Mouse (Mus musculus) embryonic facial prominence, embryonic 14.5 days (tissue): ENCODE data around the gene Slc39a11. TPM values are rescaled to one million over a fixed set of nuclear protein-coding genes. Genes with fewer than 3 reads are reported as not detected.
A peak's percentile ranks its signal among the peaks of the same experiment; 100 is the strongest.

Source experiments
- ATAC-seq: fragments of 200-750 bp; cut with Nextera tagmentation; 2 replicates; pipeline ENCODE4 v1.8.0; 2017; ENCODE audit warnings: low read depth, moderate number of reproducible peaks, moderate TSS enrichment
- DNase-seq: peaks from one replicate; pipeline ENCODE4 v3.0.0-alpha.2; 2015; ENCODE audit warnings: low spot score
- H3K27ac ChIP-seq: fragments of 300-500 bp; sonication (generic); replicated peaks from 2 replicates; pipeline ENCODE4 v1.5.1; 2014; ENCODE audit warnings: low read depth, mild to moderate bottlenecking, low read length, moderate library complexity
- H3K27me3 ChIP-seq: fragments of 300-500 bp; sonication (generic); replicated peaks from 2 replicates; pipeline ENCODE4 v1.6.1; 2014; ENCODE audit warnings: low read length; ENCODE audit not compliant: control insufficient read depth, insufficient read depth
- H3K36me3 ChIP-seq: fragments of 300-500 bp; sonication (generic); 2 replicates; pipeline ENCODE4 v1.6.1; 2014; ENCODE audit warnings: low read length, mixed read lengths; ENCODE audit not compliant: control insufficient read depth, insufficient read depth
- H3K4me1 ChIP-seq: fragments of 300-500 bp; sonication (generic); 2 replicates; pipeline ENCODE4 v1.6.1; 2014; ENCODE audit warnings: antibody characterized with exemption, low read length; ENCODE audit not compliant: control insufficient read depth, insufficient read depth
- H3K4me2 ChIP-seq: fragments of 300-500 bp; sonication (generic); 2 replicates; pipeline ENCODE4 v1.6.1; 2014; ENCODE audit warnings: low read depth, mild to moderate bottlenecking, low read length, moderate library complexity, mixed read lengths
- H3K4me3 ChIP-seq: fragments of 300-500 bp; sonication (generic); 2 replicates; pipeline ENCODE4 v1.5.1; 2014; ENCODE audit warnings: low read depth, mild to moderate bottlenecking, low read length
- H3K9ac ChIP-seq: fragments of 300-500 bp; sonication (generic); 2 replicates; pipeline ENCODE4 v1.6.1; 2014; ENCODE audit warnings: low read depth, mild to moderate bottlenecking, low read length, moderate library complexity, mixed read lengths
- H3K9me3 ChIP-seq: fragments of 300-500 bp; sonication (generic); 2 replicates; pipeline ENCODE4 v1.6.1; 2016; ENCODE audit warnings: low read length; ENCODE audit not compliant: control insufficient read depth
- WGBS: fragments of 180-500 bp; shearing (Covaris S2); extraction: QIAGEN DNeasy Blood & Tissue Kit; methylation state at CpG from one replicate; pipeline ENCODE4 v1.1.7; 2014; 5-methylcytosine and 5-hydroxymethylcytosine counted together
- polyA plus RNA-seq: library from polyadenylated mRNA; unstranded; fragments of >200 nt; fragmentation: Nextera tagmentation; extraction: Ambion mirVana; gene quantifications from 2 replicates; pipeline ENCODE4 v1.2.1, GENCODE M21; 2014

Slc39a11 gene
- polyA plus RNA-seq, 1 experiment from 2014 or later = 23.6 TPM

DNA sequence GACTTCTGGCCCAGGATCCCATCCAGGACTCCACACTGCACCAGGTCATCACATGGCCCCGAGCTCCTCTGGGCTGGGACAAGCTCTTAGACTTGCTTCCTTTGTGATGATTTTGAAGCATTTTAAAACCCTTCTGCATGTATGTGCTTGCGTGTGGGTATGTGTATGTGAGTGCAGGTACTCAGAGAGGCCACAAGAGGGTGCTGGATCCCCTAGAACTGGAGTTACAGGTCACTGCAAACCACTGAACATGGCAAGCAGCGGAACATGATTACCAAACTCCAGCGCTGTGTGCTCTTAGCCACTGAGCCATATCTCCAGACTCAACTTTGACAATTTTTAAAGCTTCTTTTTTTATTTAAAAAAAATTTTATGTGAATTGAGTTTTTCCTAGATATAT, 249.0 kb downstream of the Slc39a11 start:
- Histone ChIP-seq H3K27ac (no peak overlapping the region), H3K4me1 (no peaks in the 10 kb centered on the region), H3K4me3 (no peak overlapping the region), H3K9ac (no peak overlapping the region), H3K9me3 (peaks cover 16% of the 10 kb centered on the region; the same call in 1 of the 2 replicates), H3K4me2 (no peak overlapping the region), H3K36me3 (no peaks in the 10 kb centered on the region), H3K27me3 (no peaks in the 10 kb centered on the region)
- DNase-seq = no peak
- no peak for ATAC-seq
- 94% methylated on average over 4 of the region's 4 CpGs for WGBS

- no peaks in the 10 kb centered on the region for H3K27me3 ChIP-seq
- DNase-seq = no peak
- no peak overlapping the region for H3K27ac ChIP-seq
- 84% methylated on average over 11 of the region's 11 CpGs for WGBS
- no peaks in the 10 kb centered on the region for H3K4me1 ChIP-seq
- no peak overlapping the region for H3K4me2 ChIP-seq
- no peak for ATAC-seq
- peaks cover 16% of the 10 kb centered on the region; the same call in 1 of the 2 replicates for H3K9me3 ChIP-seq
- no peaks in the 10 kb centered on the region for H3K36me3 ChIP-seq
- no peak overlapping the region for H3K9ac ChIP-seq
- no peak overlapping the region for H3K4me3 ChIP-seq
These were observed 250.3 kb downstream of the Slc39a11 start for GRCm38 (mm10) chr11:113399601-113400000.

GRCm38 (mm10) chr11:113397394-113397793, 252.5 kb downstream of the Slc39a11 start:
- no peak overlapping the region for H3K4me3 ChIP-seq
- WGBS = 68% methylated on average over 1 of the region's 1 CpGs
- no peak overlapping the region for H3K27ac ChIP-seq
- DNase-seq (no peak), ATAC-seq (no peak)
- H3K9ac ChIP-seq = no peak overlapping the region
- H3K9me3 ChIP-seq = peaks cover 16% of the 10 kb centered on the region; the same call in 1 of the 2 replicates
- H3K4me2 ChIP-seq = no peak overlapping the region
- no peaks in the 10 kb centered on the region for H3K36me3 ChIP-seq
- no peaks in the 10 kb centered on the region for H3K4me1 ChIP-seq
- no peaks in the 10 kb centered on the region for H3K27me3 ChIP-seq

- WGBS = 86% methylated on average over 23 of the region's 23 CpGs
- H3K27me3 ChIP-seq = no peaks in the 10 kb centered on the region
- H3K36me3 ChIP-seq = no peaks in the 10 kb centered on the region
- H3K4me2 ChIP-seq = no peak overlapping the region
- DNase-seq (no peak), ATAC-seq (no peak)
- H3K9ac ChIP-seq = no peak overlapping the region
- H3K9me3 ChIP-seq = peaks cover 8% of the 10 kb centered on the region; the same call in 1 of the 2 replicates
- no peaks in the 10 kb centered on the region for H3K4me1 ChIP-seq
- H3K4me3 ChIP-seq = no peak overlapping the region
- H3K27ac ChIP-seq = no peak overlapping the region
These were observed 256.3 kb downstream of the Slc39a11 start for GRCm38 (mm10) chr11:113393366-113394150.

DNA sequence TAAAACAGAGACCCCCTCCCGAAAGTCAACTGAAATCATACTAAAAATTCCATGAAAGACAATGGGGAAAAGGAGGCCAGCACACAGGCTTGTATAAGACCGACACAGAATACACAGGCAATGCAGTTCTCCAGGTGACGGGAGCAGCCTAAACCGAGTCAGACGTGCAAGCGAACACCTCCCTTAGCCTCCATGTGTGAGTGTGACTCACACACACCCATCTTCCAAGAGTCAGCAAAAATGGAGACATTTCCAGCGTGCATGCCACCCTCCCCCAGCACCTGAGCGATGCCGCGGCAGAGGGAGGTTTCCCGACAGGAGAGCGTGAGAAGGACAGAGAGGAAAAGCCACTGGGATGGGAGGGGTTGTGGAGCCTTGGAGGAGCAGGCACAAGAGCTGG, 258.2 kb downstream of the Slc39a11 start:
- H3K9me3 ChIP-seq = no peaks in the 10 kb centered on the region
- no peak overlapping the region for H3K9ac ChIP-seq
- no peak overlapping the region for H3K4me2 ChIP-seq
- ATAC-seq (no peak), DNase-seq (no peak)
- 86% methylated on average over 12 of the region's 12 CpGs for WGBS
- no peak overlapping the region for H3K4me3 ChIP-seq
- no peaks in the 10 kb centered on the region for H3K36me3 ChIP-seq
- H3K27ac ChIP-seq = no peak overlapping the region
- H3K27me3 ChIP-seq = no peaks in the 10 kb centered on the region
- H3K4me1 ChIP-seq = no peaks in the 10 kb centered on the region

- 0 out of 2 replicates have a peak, but pooled peaks have one; percentile 27 for ATAC-seq
- H3K27me3 ChIP-seq = no peaks in the 10 kb centered on the region
- 0 out of 2 replicates have a peak, but pooled peaks cover 4% of the 10 kb centered on the region for H3K4me1 ChIP-seq
- no peak overlapping the region for H3K27ac ChIP-seq
- H3K9me3 ChIP-seq = no peaks in the 10 kb centered on the region
- no peak overlapping the region for H3K4me2 ChIP-seq
- H3K4me3 ChIP-seq = no peak overlapping the region
- H3K9ac ChIP-seq = no peak overlapping the region
- no peaks in the 10 kb centered on the region for H3K36me3 ChIP-seq
- DNase-seq = no peak
- 39% methylated on average over 6 of the region's 6 CpGs for WGBS
These were observed 260.2 kb downstream of the Slc39a11 start for GRCm38 (mm10) chr11:113389637-113390036.

- H3K4me1 ChIP-seq = 0 out of 2 replicates have a peak, but pooled peaks cover 8% of the 10 kb centered on the region
- no peaks in the 10 kb centered on the region for H3K9me3 ChIP-seq
- H3K27ac ChIP-seq = no peak overlapping the region
- H3K27me3 ChIP-seq = no peaks in the 10 kb centered on the region
- no peak overlapping the region for H3K9ac ChIP-seq
- H3K36me3 ChIP-seq = no peaks in the 10 kb centered on the region
- no peak overlapping the region for H3K4me3 ChIP-seq
- H3K4me2 ChIP-seq = no peak overlapping the region
- no peak for ATAC-seq
- peak; percentile 47 for DNase-seq
- WGBS = 29% methylated on average over 9 of the region's 10 CpGs
These were observed 267.0 kb downstream of the Slc39a11 start for GRCm38 (mm10) chr11:113382674-113383571.

GRCm38 (mm10) chr11:113381550-113381949, 268.3 kb downstream of the Slc39a11 start:
- Histone ChIP-seq H3K36me3 (no peaks in the 10 kb centered on the region), H3K27me3 (no peaks in the 10 kb centered on the region), H3K4me2 (no peak overlapping the region), H3K9ac (no peak overlapping the region), H3K4me3 (no peak overlapping the region), H3K9me3 (no peaks in the 10 kb centered on the region), H3K4me1 (0 out of 2 replicates have a peak, but pooled peaks cover 8% of the 10 kb centered on the region), H3K27ac (no peak overlapping the region)
- 58% methylated on average over 8 of the region's 8 CpGs for WGBS
- DNase-seq (peak; percentile 52), ATAC-seq (no peak)
